Mouse (Mus musculus) hindlimb bud, embryonic 11.5 days (tissue): ENCODE results near the gene Timm17b.

Source experiments
- DNase-seq: peaks from one replicate; pipeline ENCODE4 v3.0.0-alpha.2; 2012; ENCODE audit warnings: low read depth, low spot score; ENCODE audit errors: extremely low spot score

Timm17b gene

DNA sequence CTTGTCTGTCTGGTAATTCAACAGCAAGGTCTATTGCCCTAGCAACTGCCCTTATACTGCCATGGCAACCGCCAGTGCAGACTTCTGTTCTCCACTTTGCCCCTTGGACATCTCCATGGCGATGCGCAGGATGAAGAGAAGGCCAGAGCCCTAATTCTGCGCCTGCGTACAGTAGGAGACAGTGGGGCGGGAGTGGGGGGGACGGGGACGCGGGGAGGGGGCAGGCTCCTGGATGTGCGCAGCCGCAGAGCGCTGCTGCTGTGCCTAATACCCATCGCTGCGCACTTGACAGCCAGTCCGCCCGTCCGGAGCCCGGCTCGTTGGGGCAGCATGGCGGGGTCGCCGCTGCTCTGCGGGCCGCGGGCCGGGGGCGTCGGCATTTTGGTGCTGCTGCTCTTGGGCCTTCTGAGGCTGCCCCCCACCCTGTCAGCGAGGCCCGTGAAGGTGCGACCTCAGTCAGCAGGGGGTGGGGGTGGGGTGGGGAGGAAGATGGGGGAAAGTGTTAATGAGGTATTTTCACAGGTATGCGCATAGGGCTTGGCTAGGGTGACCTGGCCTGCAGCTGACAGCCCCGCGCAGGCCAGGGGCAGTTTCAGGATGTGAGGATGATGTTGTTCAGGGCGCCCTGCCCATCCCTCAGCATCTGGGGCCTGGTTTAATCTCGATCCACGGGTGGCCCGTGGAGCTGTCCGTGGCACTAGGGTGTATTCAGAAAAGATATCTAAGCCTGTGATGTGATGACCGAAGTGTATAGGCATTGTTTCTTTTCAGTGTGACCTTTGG lies 20.6 kb downstream of the Timm17b start, which contains the start of gene Pcsk1n:
Pcsk1n (plus strand) TSS at position 222 of the 783 bp plus-strand sequence.
- no peak for DNase-seq

GRCm38 (mm10) chrX:7922032-7922431 lies 22.9 kb downstream of the Timm17b start:
- no peak for DNase-seq

DNA sequence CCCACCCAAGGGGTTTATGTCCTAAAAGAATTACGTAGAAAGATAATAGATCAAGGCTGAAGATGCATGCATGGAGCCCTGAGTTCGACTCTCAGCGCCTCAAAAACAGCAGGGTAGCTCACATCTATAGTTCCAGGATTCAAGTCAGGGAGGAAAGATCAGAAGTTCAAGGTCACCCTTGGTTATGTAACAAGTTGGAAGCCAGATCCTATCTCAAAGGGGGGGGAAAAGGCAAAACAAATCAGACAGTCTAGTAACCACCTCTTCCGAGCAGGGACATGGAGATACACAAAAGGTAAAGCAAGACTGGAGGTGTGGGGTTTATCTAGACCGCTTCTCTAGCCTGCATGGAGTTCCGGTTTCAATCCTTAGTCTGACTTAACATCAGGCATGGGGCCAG lies 27.1 kb downstream of the Timm17b start:
- no peak for DNase-seq

DNA sequence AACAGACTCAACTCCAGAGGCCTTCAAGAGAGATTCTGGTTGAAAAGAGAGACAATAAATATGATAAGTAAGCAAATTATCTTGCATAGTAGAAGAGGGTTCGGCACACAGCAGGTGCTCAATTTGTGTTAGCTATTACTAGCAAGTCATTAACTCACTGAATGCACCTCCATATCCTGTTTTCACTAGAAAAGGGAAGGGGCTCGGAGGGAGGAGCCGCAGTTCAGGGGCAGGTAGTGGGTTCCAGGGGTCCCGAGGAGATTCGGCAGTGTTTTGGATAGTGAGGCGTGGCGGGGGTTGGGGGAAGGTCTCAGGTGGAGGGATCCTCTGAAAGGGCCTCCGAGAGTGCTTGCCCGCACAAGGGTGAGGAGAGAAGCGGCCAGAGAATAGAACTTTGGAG lies 28.0 kb downstream of the Timm17b start:
- DNase-seq = no peak

DNA sequence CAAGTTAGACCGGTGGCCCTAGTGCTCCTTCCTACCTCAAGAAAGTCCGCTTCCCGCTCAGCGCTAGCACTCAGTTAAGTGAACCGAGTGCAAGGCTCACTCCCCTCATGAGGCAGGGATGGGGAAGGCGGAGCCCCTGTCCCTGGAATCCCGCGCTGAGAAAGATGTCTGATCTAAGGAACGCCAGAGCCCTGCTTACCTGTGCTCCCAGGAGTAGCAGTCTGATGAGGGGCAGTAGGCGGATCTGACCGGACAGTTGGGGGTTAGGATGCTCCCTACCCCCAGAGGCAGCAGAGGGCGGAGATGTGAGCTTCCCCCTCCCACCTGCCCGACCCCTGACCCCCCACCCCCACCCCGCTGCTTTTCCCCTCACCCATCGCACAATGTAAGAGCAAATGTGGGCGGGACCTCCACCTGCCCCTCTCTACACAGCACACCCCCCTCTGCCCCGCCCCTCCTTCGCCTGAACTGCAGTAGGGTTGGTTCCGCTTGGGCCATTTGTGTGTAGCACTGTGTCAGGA lies 29.2 kb downstream of the Timm17b start, which contains the start of gene Eras:
Eras (minus strand) TSS at position 338 of the 521 bp plus-strand sequence.
- no peak for DNase-seq

DNA sequence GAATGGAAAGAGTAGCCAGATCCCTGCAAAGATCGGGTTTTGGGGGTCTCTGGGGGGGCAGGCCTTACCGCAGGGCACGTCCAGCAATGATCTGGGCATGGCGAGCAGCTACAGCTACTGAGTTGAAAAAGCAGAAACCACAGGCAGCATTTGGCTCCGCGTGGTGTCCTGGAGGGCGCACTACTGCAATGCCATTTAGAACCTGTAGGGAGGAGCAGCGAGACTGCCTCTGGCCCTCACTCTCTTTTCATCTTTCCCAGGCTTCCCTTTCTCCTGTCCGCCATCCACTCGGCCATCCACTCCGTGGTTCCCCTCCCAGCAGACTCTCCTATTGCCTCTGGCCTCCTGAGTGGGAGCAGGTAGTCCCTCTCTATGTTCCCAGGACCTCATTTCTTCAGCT lies 37.7 kb downstream of the Timm17b start:
- no peak for DNase-seq

DNA sequence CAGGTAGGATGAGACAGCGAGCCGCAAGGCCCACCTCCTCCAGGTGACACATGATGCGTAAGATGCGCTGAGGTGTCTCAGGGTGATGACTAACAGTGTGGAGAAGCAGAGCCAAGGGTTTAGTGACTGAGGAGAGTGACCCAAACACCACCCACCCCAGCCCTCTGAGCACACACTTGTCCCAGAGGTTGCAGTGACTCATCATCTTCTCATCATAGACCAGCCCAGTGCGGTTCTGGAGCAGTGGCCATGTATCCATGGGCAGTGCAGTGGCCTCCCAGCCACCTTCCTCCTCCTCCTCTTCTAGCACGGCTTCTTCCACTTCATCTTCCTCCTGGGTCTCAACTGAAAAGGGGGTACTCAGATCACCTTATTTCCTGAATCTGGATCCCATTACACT lies 38.5 kb downstream of the Timm17b start:
- no peak for DNase-seq

GRCm38 (mm10) chrX:7945618-7946017 lies 46.5 kb downstream of the Timm17b start:
- DNase-seq = no peak

- no peak for DNase-seq
Measured at GRCm38 (mm10) chrX:7947108-7947899, 48.1 kb downstream of the Timm17b start, which contains the start of gene Hdac6. Hdac6 (minus strand) TSS chrX:7947889.

- DNase-seq = peak; percentile 57
Measured at GRCm38 (mm10) chrX:7947900-7948492, 48.8 kb downstream of the Timm17b start.

GRCm38 (mm10) chrX:7950091-7950490 lies 50.9 kb downstream of the Timm17b start:
- DNase-seq = no peak
